Mouse (Mus musculus) small intestine, adult 2 months (tissue): Measurements from ENCODE around the gene Atg10.

ENCODE experiments used
- CTCF ChIP-seq: fragments of 200-500 bp; IDR thresholded peaks from 2 replicates; pipeline ENCODE4 v1.5.1; 2012; ENCODE audit warnings: low read depth, mild to moderate bottlenecking, control low read depth, inconsistent platforms, low read length, moderate library complexity, mixed read lengths; ENCODE audit not compliant: insufficient replicate concordance, insufficient read length; ENCODE audit errors: extremely low read depth
- POLR2A ChIP-seq: fragments of 200-500 bp; IDR thresholded peaks from 2 replicates; pipeline ENCODE4 v1.6.1; 2012; ENCODE audit warnings: low read depth, mild to moderate bottlenecking, control low read depth, inconsistent platforms, low read length, moderate library complexity

GRCm38 (mm10) chr13:91154622-91155021, 69.1 kb downstream of the Atg10 start:
- no peak for TF ChIP-seq CTCF
- TF ChIP-seq POLR2A, result no peak
